Mouse (Mus musculus): ENCODE measurements around the gene Pcyt2. TPM values are rescaled to one million over a fixed set of nuclear protein-coding genes. Genes with fewer than 3 reads are reported as not detected.
"Not testable (repeated sequence)": the region's sequence is repeated elsewhere in the genome, so short reads cannot be mapped to it uniquely, and the experiment has no call there.

Pcyt2 gene
- polyA plus RNA-seq, 1 experiment = 120 TPM

DNA sequence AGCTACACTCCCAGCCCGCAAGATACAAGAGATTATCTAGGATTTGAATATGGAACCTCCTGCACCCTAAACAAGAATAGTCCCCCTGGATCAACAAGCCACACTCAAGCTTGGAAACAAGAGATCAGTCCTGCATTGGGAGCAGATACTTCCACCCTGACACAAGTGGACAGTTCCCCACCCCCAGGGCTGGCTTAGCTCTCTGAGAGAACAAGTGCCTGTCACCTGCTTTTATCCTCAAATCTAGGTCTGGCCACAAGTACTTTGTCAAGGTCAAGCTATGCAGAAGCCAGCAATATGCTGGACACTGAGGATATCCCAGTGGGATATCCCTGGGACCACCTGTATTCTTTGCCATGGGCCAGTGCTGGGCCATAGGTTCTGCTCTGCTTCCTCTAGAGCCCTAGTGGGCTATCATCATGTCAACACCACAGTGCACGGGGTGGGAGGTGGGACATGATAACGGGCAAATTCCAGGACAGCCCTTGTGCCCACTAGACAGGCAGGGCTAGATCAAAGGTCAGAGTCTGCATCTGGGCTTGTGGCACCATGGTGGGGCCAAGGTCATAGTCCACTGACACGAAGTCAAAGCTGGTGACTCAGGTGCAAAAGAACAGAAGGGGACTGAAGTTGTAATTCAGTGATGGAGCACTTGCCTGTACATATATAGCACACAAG, 980 bp downstream of the Pcyt2 start:
- peak; percentile 17 for DNase-seq (ENCODE audit: low spot score)

DNA sequence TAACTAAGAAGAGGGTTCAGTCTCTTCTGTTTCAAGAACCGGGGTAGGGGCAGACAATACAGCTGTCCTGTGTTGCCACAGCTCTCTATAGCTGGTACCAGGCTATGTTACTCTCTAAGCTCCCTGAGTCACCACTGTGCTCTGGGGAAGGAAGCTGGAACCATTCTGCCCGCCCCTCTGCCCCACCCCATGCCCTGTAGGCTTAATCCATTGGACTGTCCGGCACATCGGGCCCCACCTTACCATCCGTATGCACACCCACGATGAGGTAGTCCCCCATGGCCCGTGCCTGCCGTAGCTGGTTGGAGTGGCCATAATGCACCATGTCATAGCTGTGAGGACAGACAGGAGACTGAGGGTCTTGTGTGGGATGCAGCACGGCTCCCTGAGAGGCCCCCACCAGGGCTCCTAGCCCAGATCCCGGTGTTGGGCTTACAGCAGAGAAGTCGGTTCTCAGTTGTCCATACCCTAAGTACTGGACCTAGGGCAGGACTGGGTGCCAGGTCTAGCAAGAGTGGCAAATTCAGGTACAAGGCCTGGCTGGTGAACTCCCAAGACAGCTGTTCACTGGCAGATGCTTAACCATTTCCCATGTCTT, 2.0 kb downstream of the Pcyt2 start:
- DNase-seq (ENCODE audit: low spot score) = peak; percentile 19

DNA sequence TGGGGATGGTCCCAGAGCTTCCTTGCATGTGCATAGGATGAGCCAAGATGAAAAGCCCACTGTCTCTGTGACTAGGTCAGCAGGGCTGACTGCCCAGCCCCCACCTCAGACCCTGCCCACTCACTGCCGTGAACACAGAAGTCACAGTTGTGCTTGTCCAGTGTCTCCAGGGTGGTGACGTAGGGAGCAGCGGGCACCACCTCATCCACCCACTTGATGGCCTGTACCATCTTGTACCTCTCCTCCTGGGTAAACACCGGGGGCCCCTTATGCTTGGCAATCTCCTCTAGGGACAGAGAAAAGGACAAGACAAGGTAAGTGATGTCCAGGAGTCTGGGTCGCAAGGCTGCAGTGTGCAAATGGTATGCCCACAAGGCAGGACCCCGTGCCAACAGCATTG, 2.6 kb downstream of the Pcyt2 start:
- DNase-seq (ENCODE audit: low spot score) = peak; percentile 20

DNA sequence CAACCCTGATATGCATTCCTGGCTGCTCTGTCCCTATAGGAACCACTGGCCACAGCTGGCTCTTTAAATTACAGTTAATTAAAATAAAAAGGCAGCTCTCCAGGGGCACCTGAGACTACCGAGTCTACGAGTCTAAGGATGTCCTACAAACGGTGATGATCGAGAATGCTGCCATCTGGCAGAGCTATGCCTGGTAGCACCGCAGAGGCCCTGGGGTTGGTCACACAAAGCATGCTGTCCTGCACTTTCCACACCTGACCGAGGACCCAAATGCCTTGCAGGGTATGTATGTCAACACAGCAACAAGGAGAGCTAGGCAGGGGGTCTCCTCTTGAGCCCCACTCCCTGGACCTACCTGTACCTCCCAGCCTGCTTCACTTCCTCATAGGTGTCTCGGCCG, 3.8 kb downstream of the Pcyt2 start:
- DNase-seq (ENCODE audit: low spot score) = no peak

DNA sequence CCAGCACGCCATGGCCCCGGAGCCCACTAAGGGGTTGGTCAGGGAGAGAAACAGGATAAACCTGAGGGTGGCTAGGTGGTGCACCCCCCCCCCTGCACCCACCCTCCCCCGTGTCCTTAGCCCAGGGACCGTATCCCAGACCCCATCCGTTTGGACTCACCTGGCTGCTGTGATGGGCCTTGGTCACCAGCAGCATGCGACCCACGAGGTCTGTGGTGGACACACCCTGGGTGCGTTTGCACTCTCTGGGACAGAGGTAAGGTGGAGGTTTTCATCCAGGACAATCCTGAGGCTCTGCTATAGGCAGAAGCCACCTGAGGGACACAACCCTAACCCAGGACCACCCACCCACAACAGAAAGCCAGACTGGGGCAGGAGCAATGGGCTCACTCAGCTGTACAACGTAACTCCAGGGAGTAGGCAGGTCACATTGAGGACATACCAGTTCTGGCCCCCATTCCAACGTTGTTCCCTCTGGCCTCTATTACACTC, 4.2 kb downstream of the Pcyt2 start:
- peak; percentile 18 for DNase-seq (ENCODE audit: low spot score)

DNA sequence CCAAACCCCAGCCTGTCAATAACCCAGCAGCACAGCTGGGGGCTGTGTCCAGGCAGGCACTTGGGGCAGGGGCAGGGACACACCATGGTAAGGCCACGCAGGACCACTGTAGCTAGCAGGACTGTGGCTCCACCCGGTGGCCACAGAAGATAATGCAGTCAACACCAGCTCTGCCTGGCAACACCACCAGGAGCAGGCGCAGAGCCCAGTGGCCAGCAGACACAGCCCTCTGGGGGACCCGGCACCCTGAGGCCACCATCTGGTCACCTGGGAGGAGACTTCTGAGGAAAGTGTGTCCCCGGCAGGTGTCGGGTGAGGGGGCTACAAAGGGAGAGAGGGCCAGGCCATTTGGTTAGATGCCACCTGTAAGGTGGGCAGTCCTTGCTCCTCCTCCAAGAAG, 5.0 kb downstream of the Pcyt2 start:
- peak; percentile 45 for DNase-seq (ENCODE audit: low spot score)

DNA sequence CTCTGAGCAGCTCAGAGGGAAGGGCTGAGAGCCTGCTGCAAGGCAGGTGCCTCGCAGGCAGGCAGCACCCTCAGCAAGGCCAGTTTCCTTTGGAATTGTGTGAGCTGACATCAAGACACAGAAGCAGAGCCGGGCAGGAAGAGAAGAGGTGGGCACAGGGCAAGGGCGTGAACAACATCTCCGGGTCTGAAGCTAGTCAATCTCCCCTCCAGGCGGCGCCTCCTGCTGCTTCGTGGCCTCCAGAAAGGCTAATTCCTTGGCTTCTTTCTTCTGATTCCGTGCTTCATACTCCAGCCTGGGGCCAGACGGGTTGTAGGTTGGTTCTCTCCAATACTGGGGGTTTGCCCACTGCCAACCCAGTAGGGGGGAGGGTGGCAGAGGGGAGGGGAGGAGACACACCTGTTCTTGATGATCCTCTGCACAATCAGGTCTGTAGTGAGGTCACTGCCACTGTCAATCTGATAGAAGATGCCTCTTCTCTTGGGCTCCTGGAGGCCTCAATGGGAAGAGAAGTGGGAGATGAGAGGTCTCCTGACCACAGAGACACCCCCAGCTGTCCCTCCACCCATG, 7.2 kb downstream of the Pcyt2 start:
- peak; percentile 17 for DNase-seq (ENCODE audit: low spot score)

DNA sequence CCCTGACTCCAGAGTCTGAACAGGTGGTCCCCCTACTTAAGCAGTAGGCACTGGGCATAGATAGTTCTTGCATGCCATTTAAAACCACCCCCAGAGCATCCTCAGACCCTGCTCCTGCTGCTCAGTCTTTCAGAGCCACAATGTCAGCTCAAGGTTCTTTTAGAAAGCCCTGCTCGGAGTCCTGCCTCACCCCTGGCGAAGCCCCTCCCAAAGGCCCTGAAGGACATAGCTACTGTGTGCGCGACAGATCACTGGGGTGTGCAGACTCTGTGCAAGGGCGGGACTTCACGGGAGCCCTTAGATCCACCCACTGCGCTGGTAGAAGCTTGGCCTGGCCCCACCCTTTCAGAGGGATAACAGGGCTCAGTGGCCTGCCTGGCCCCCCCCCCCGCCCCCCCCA, 8.5 kb downstream of the Pcyt2 start:
- DNase-seq (ENCODE audit: low spot score) = no peak

DNA sequence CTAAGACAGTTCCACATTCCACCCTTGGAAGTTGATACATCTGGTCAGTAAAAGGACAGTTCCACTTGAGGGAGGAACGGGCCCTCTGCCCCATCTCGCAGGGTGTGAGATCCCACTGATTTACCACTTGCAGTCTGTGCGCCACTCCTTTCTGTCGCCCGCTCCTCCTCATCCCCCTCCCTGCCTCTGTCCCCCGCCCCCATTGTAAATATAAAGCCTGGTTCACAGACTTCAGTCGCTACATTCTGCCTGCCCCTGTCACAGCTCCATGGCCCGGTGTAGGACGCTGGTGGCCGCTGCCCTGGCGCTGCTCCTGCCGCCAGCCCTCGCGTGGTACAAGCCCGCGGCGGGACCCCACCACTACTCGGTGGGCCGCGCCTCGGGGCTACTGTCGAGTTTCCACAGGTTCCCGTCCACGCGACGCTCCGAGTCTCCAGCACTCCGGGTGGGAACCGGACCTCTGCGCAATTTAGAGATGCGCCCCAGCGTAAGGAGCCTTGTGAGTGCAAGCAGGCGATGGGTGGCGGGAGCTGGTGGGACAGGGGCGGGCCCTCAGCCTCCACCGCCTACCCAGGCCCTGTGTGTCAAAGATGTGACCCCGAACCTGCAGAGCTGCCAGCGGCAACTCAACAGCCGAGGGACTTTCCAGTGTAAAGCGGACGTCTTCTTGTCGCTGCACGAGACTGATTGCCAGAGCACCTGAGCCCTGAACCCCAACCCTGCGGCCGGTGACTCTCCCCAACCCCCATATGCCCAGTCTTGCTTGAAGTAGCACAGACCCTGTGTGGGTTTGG, 9.3 kb downstream of the Pcyt2 start, which contains the start of gene Npb:
Gene Npb (plus strand): TSS at position 237 of the 794 bp plus-strand sequence.
- peak; percentile 19 for DNase-seq (ENCODE audit: low spot score)

DNA sequence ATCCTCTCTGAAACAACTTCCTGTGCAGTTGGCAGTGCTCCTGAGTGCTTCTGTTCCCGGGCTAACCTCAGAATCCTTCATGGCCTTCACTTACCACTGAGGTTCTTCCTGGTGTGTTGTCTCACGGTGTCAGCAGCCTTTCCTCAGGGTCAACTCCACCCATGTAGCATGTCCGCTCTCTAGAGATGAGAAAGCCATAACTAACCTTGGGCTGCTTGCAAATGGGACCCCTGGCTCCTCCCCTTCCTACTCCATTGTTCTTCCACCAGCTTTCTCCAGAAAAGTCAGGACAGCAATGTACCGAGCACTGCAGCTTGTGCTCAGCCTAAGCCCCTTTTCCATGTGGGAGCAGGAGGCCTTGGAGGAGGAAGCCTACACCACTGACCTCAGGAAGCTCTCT, 11.0 kb downstream of the Pcyt2 start:
- DNase-seq (ENCODE audit: low spot score) = no peak

DNA sequence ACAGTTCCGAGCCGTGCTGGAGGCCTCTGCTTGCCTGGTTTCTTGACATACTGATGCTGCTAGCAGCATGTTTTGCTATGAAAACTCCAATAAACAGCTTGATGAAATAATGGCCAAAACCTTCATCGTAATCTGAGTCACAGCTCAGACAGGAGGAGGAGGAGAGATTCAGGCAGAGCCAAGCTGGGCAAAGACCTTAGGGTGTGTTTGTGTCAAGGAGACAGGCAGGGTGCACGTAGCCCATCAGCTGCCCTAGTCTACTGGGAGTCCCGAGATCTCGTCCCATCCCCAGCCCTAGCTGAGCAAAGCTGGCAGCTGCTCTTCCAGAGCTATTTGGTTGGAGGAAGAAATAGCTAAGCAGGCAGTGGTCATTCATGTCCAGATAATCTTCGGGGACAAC, 12.1 kb downstream of the Pcyt2 start:
- no peak for DNase-seq (ENCODE audit: low spot score)

DNA sequence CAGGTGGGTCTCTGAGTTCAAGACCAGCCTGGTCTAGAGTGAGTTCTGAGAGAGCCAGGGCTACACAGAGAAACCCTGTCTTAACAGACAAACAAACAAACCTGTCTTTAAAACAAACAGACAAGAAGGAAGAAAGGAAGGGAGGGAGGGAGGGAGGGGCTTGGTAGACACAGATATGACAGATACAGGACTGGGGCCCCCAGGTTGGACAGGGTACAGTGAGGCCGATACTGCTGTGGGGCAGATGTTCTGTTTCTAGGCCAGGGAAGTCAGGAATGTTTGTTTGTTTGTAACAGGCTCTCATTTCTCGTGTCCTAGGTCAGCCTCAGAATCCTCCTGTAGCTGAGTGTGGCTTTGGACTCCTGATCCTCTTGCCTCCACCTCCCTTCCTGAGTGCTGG, 14.2 kb downstream of the Pcyt2 start:
- DNase-seq (ENCODE audit: low spot score) = no peak

DNA sequence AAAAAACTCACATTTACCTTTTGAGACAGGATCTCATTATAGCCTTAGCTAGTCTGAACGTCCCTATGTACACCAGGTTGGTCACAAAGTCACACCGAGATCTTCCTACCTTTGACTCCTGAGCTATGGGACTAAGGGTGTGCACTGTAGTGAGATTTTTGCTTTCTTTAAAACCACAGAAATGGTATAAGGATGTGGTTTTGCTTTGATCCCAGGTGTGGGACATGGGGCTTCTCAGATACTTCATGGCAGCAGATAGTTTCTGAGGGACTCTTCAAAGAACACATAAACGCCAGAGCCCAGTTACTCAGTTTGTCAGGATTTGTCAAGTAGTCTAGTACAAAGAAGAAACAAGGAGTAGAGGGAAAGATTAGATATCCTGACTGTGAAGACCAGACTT, 17.0 kb downstream of the Pcyt2 start:
- no peak for DNase-seq (ENCODE audit: low spot score)

DNA sequence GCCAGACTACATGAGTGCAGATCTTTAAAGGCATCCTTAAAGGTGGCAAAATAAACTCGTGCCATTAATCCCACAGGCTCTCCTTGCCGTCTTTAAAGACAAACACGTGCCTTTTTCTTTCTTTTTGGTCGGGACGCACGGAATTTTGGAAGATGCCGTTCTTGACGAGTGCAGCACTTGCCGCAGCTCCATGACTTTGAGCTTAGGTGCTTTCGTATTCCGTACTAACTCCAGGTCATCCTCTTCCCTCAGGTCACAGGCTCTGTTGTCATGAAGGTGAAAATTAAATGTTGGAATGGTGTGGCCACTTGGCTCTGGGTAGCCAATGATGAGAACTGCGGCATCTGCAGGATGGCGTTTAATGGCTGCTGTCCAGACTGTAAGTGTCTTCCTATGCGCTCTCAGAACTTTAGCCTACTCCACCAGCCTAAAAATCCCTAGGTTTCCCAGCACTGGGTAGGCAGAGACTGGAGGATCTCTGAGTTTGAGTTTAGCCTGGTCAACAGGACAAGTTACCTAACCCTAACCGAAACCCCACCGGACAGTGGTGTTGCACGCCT, 18.7 kb downstream of the Pcyt2 start:
- DNase-seq (ENCODE audit: low spot score) = no peak

DNA sequence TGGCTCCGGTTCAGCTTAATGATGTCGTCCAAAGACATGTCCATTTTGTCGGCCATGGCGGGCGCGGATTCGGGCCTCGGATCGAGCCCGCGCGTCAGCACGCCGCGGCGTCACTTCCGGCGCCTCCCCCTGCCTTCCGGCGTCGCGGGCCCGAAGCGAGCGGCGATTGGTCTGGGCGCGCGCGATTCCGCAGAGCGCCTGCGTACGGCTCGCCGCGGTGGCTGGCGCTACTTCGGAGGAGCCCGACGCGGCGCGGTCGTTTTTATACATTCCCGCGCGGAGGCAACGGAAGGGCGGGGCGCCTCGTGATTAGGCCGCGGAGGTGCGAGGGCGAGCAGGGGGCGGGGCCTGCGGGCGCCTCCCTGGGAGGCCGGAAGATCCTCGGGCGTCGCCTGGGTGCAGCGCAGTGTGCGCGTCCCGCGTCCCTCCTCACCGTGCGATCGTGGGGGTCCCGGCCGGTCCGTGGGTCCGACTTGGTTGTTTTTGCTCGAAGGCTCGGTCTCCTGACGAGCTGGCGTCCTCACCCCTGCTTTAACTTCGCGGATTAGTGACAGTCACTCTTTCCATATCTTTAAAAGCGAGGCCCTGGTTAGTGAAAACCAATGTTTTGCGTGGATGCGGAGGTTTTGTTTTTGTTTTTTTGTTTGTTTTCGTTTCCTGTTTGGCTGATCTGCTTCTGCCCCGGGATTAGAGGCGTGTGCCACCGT, 19.3 kb downstream of the Pcyt2 start, which contains the start of the genes Alyref and Anapc11:
Gene Alyref (minus strand): TSS at position 83 of the 707 bp plus-strand sequence.
Gene Anapc11 (plus strand): TSS at position 139 of the 707 bp plus-strand sequence.
- peak; percentile 89 for DNase-seq (ENCODE audit: low spot score)

DNA sequence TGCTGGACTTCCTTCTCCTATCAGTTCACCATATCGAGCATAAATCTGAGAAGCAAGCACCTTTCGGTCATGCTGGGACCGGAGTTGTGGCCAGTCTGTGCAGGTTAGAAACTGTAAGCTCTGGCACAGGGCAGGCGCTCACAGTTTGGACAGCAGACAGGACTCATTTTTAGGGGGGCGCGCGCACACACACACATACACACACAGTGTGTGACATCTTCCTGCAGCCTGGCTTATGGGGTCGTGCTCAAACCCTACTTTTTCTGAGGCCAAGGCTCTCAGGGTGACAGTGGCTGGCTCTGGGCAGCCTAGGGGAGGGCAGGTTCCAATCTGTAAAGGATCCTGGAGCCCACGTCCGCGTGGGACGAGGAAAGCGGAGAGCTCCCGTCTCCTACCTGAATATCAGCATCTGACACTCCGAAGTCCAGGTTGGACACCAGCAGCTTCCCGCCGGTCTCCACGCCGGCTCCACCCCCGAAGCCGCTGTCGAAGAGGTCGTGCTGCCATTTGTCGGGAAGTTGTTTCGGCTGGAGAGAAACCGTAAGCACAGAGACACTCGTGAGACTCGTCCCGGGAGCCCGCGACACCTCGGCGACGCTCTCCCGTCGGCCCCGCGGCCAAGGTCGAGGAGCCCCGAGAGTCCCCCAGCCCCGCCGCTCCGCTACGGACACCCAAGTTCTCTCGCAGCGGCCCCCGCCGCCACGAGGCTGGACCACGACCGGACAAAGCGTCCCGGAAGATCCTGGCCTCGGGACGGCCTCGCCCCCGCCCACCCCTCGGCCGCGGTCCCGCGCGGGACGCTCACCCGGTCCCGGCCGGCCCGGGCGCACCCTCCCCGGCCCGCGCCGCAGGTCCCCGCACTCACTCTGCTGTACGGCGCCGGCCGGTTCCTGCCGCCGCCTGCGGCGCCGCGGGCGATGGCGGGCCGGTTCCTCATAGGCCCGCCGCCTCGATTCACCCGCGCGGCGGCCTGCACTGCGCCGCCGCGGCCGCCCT, 20.2 kb downstream of the Pcyt2 start:
- DNase-seq (ENCODE audit: low spot score) = no peak

DNA sequence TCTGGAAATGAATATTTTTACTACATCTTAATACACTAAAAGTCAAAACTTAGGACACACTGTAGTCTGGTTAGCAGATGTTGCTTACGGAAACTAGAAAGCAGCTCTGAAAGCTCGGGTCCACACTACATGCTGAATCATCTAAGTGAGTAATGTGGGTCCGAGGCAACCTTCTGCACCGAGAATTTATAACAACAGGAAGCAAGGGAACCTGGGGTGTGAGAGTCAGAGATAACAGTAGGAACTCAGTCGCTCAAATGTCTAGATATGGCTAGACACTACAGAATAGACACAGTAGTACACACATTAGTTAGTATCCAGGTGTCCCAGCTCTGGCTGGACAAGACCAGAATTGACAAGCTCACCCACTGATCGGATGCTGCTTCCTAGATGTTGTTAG, 29.2 kb downstream of the Pcyt2 start:
- no peak for DNase-seq (ENCODE audit: low spot score)

DNA sequence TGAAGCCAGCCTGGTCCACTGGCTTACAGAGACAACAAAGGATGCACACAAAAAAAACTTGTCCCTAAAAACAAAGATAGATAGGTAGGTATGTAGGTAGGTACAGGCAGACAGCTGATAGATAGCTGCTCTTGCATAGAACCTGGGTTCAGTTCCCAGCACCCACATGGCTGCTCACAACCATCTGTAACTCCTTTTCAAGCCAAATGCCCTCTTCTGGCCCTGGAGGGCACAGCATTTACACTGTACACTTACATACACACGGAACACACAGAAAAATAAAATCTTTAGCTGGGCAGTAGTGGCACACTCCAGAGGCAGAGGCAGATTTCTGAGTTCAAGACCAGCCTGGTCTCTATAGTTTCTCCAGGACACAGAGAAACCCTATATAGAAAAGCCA, 33.8 kb downstream of the Pcyt2 start:
- no peak for DNase-seq (ENCODE audit: low spot score)

DNA sequence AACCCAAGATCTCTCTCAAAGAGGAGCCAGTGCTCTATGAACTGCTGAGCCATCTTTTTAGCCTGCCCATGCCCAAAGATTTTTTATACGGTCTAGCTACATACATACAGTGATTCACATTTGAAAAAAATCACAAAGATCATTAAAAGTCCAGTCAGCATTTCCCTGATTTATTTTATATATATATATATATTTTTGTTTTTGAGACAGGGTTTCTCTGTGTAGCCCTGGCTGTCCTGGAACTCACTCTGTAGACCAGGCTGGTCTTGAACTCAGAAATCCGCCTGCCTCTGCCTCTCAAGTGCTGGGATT, 34.8 kb downstream of the Pcyt2 start:
- not testable (repeated sequence) for DNase-seq (ENCODE audit: low spot score)

Measured in urinary bladder, adult 2 months (tissue).